Mouse (Mus musculus) stomach, postnatal 0 days (tissue): ENCODE measurements around the gene Ift122. TPM values are rescaled to one million over a fixed set of nuclear protein-coding genes. Genes with fewer than 3 reads are reported as not detected.

Source experiments
- ATAC-seq: fragments of 200-750 bp; cut with Nextera tagmentation; 2 replicates; pipeline ENCODE4 v1.8.0; 2017; ENCODE audit not compliant: low FRiP score, low TSS enrichment
- DNase-seq: peaks from one replicate; pipeline ENCODE4 v3.0.0-alpha.2; 2016; ENCODE audit warnings: low spot score
- H3K27ac ChIP-seq: fragments of 300-500 bp; sonication (generic); replicated peaks from 2 replicates; pipeline ENCODE4 v1.5.1; 2014; ENCODE audit warnings: mild to moderate bottlenecking, control low read depth
- H3K27me3 ChIP-seq: fragments of 300-500 bp; sonication (generic); 2 replicates; pipeline ENCODE4 v1.6.1; 2014; ENCODE audit warnings: low read length; ENCODE audit not compliant: control insufficient read depth, insufficient read depth
- H3K36me3 ChIP-seq: fragments of 300-500 bp; sonication (generic); 2 replicates; pipeline ENCODE4 v1.6.1; 2014; ENCODE audit warnings: low read length, mixed read lengths; ENCODE audit not compliant: control insufficient read depth, insufficient read depth
- H3K4me1 ChIP-seq: fragments of 300-500 bp; sonication (generic); replicated peaks from 2 replicates; pipeline ENCODE4 v1.6.1; 2014; ENCODE audit warnings: antibody characterized with exemption; ENCODE audit not compliant: control insufficient read depth, insufficient read depth
- H3K4me2 ChIP-seq: fragments of 300-500 bp; sonication (generic); replicated peaks from 2 replicates; pipeline ENCODE4 v1.6.1; 2014; ENCODE audit warnings: low read depth, mild to moderate bottlenecking, control low read depth, moderate library complexity
- H3K4me3 ChIP-seq: fragments of 300-500 bp; sonication (generic); 2 replicates; pipeline ENCODE4 v1.5.1; 2014; ENCODE audit warnings: low read depth, low read length, control low read depth
- H3K9ac ChIP-seq: fragments of 300-500 bp; sonication (generic); 2 replicates; pipeline ENCODE4 v1.6.1; 2014; ENCODE audit warnings: mild to moderate bottlenecking, low read length, control low read depth, mixed read lengths
- H3K9me3 ChIP-seq: fragments of 300-500 bp; sonication (generic); 2 replicates; pipeline ENCODE4 v1.6.1; 2016; ENCODE audit warnings: low read length; ENCODE audit not compliant: control insufficient read depth
- CTCF ChIP-seq: IDR thresholded peaks from 2 replicates; pipeline ENCODE4 v1.5.1; 2016; ENCODE audit warnings: antibody characterized with exemption, low read depth, mild to moderate bottlenecking, moderate library complexity
- EP300 ChIP-seq: optimal IDR thresholded peaks from 2 replicates; pipeline ENCODE3; 2016; ENCODE audit warnings: antibody characterized with exemption
- WGBS: fragments of 180-500 bp; shearing (Covaris S2); extraction: QIAGEN DNeasy Blood & Tissue Kit; methylation state at CpG from one replicate; pipeline ENCODE4 v1.1.7; 2014; 5-methylcytosine and 5-hydroxymethylcytosine counted together
- polyA plus RNA-seq: library from polyadenylated mRNA; unstranded; fragments of >200 nt; fragmentation: Nextera tagmentation; extraction: Ambion mirVana; gene quantifications from 2 replicates; pipeline ENCODE4 v1.2.1, GENCODE M21; 2015

The Ift122 gene
- polyA plus RNA-seq, 1 experiment from 2014 or later = 4.9 TPM

DNA sequence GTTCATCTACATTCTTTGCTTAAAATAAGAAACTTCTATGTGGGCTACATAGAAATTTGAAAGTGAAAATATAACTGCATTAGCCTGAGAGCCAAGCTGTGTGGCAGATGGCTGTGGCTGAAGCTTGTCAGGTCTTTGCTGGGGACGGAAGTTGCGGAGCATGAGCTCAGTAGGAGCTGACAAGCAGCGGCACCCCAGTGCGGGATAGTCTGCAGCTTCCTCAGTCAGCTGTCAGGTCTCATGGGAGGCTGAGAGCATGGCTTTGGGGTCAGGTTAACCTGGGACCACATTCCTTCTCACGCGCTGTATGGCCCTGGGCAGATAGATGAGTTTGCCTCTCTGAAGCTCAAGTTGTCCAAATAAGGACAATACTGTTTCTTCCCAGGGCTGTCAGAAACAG lies 37.8 kb downstream of the Ift122 start:
- Histone ChIP-seq H3K4me3 (no peak overlapping the region), H3K27ac (peak overlapping the region; percentile 65), H3K9ac (0 out of 2 replicates have a peak overlapping the region, but pooled peaks have one; percentile 1), H3K9me3 (no peaks in the 10 kb centered on the region), H3K36me3 (peaks cover 8% of the 10 kb centered on the region; the same call in 1 of the 2 replicates), H3K4me2 (no peak overlapping the region), H3K4me1 (no peaks in the 10 kb centered on the region), H3K27me3 (no peaks in the 10 kb centered on the region)
- DNase-seq = no peak
- WGBS = 64% methylated on average over 6 of the region's 6 CpGs
- ATAC-seq = peak; percentile 17; the same call in 1 of the 2 replicates
- TF ChIP-seq EP300 (no peak), CTCF (no peak)

DNA sequence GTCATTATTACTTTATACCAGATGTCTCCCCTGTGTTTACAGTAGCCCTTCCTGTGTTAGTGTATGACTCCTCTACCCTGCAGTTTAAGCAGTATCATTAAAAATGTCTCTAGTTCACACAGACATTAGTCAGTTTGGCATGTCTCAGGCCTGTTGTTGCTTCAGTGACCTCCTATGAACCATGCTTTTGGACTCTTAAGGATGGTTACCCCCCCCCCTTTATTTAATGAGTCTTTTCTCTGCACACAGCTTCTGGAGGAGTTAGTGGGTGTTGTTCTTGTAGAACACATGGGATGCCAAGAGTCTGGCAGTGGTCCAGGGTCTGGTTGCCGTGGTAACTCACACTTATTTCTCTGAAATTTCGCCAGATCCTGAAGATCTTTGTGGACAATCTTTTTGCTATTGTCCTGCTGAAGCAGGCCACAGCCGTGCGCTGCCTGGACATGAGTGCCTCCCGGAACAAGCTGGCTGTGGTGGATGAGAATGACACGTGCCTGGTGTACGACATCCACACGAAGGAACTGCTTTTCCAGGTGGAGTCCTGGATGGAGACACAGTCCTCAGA lies 38.3 kb downstream of the Ift122 start:
- Histone ChIP-seq H3K27me3 (no peaks in the 10 kb centered on the region), H3K4me2 (no peak overlapping the region), H3K9ac (no peak overlapping the region), H3K4me1 (no peaks in the 10 kb centered on the region), H3K9me3 (no peaks in the 10 kb centered on the region), H3K36me3 (peaks cover 8% of the 10 kb centered on the region; the same call in 1 of the 2 replicates), H3K4me3 (no peak overlapping the region), H3K27ac (peak overlapping the region; percentile 65)
- 57% methylated on average over 8 of the region's 8 CpGs for WGBS
- DNase-seq = peak; percentile 31
- ATAC-seq = peak; percentile 53; the same call in 1 of the 2 replicates
- TF ChIP-seq EP300 (no peak), CTCF (no peak)

DNA sequence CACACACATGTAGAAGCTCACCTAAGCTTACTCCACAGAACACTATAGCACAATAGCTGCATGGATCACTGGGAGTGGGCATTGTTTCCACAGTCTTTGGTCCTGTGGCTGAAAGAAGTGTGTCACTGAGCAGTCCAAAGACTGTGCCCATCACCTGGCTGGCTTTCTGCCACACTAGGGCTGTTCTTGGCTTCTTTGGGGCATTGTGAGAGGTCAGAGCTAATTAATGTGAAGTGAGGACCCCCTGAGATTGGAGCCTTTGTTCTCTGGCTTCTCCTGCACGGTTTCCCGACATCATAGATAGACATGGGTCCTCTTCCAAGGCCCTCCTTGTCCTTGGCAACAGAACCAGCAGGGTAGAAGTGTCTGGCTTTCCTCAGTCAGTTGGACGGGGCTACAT lies 39.1 kb downstream of the Ift122 start:
- H3K9me3 ChIP-seq = no peaks in the 10 kb centered on the region
- no peaks in the 10 kb centered on the region for H3K27me3 ChIP-seq
- peaks cover 8% of the 10 kb centered on the region; the same call in 1 of the 2 replicates for H3K36me3 ChIP-seq
- no peak for ATAC-seq
- H3K4me2 ChIP-seq = no peak overlapping the region
- TF ChIP-seq EP300 (no peak), CTCF (no peak)
- no peak for DNase-seq
- WGBS = 39% methylated on average over 3 of the region's 3 CpGs
- no peaks in the 10 kb centered on the region for H3K4me1 ChIP-seq
- no peak overlapping the region for H3K9ac ChIP-seq
- peak overlapping the region; percentile 61; the same call in 1 of the 2 replicates for H3K27ac ChIP-seq
- H3K4me3 ChIP-seq = no peak overlapping the region

DNA sequence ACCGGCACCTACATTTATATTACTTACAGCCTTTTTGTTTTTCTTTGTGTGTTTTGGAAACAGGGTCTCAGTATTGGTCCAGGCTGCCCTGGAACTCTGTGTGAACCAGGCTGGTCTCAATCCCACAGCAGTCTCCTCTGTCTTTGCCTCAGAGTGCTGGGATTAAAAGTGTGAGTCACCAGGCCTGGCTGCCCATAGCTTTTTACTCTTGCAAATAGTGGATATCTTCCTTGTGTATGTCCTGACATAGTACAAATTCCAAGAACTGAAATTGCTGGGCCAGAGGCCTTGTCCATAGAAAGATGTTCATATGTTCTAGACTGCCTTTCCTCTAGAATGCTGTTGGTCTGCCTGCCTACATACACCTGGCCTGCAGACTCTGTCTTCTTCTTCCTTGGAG lies 43.1 kb downstream of the Ift122 start:
- Histone ChIP-seq H3K4me1 (no peaks in the 10 kb centered on the region), H3K9ac (no peak overlapping the region), H3K4me3 (no peak overlapping the region), H3K27me3 (no peaks in the 10 kb centered on the region), H3K4me2 (no peak overlapping the region), H3K36me3 (0 out of 2 replicates have a peak, but pooled peaks cover 3% of the 10 kb centered on the region), H3K27ac (0 out of 2 replicates have a peak overlapping the region, but pooled peaks have one; percentile 1), H3K9me3 (no peaks in the 10 kb centered on the region)
- TF ChIP-seq CTCF = no peak
- TF ChIP-seq EP300 = no peak
- WGBS = 49% methylated on average over 1 of the region's 1 CpGs
- DNase-seq (no peak), ATAC-seq (no peak)

DNA sequence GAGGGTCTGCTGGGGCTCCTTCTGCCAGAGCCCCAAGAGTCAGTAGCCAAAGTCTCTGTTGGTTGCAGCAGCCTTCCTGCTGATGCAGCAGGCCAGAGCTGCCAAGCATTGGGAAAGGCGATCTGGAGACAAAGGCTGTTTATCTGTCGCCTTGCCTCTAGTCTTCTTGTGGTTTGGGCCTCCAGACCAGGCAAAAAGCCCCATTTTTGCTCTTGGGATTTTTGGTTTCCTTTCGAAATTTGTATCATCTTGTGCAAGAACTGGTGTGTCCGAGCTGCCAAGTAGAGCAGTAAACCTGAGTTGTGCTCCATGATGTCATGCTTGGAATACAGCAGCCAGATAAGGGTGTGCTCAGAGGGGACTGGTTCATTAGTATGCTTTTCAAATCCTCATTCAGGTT lies 43.8 kb downstream of the Ift122 start:
- Histone ChIP-seq H3K4me3 (no peak overlapping the region), H3K27me3 (no peaks in the 10 kb centered on the region), H3K4me2 (no peak overlapping the region), H3K27ac (0 out of 2 replicates have a peak overlapping the region, but pooled peaks have one; percentile 1), H3K9me3 (no peaks in the 10 kb centered on the region), H3K4me1 (0 out of 2 replicates have a peak, but pooled peaks cover 3% of the 10 kb centered on the region), H3K36me3 (0 out of 2 replicates have a peak, but pooled peaks cover 2% of the 10 kb centered on the region), H3K9ac (no peak overlapping the region)
- no peak for ATAC-seq
- WGBS = 60% methylated on average over 4 of the region's 4 CpGs
- DNase-seq = no peak
- TF ChIP-seq EP300 (no peak), CTCF (no peak)

DNA sequence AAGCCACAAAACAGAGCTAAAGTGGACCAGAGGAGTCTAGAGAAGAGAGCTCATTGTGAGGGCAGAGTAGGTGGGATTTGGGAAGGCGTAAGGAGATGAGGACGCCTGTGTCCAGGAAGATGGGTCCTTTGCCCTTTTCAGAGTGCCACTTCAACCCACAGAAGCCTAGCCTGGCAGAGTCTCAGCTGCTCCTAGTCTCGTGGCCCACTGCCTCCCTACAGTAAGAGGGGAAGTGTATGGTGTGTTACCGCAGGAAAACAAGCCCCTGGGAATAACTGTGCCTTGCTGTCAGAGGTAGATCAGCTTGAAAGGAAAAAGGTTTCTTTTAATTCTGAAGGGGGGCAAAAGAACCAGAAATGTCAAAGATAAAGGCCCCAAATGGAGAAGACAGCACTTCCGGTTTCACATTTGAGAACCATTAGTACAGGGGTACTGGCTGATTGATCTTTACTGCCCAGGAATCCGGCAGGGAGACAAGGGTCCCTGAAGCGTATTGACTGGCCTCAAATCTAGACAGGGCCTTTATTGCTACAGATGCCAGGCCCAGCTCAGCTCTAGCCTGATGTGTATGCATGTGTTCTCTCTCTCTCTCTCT lies 44.8 kb downstream of the Ift122 start:
- Histone ChIP-seq H3K9ac (no peak overlapping the region), H3K4me3 (no peak overlapping the region), H3K27ac (no peak overlapping the region), H3K9me3 (no peaks in the 10 kb centered on the region), H3K36me3 (no peaks in the 10 kb centered on the region), H3K4me2 (no peak overlapping the region), H3K27me3 (no peaks in the 10 kb centered on the region), H3K4me1 (0 out of 2 replicates have a peak, but pooled peaks cover 3% of the 10 kb centered on the region)
- no peak for DNase-seq
- no peak for ATAC-seq
- no peak for TF ChIP-seq CTCF
- no peak for TF ChIP-seq EP300
- 86% methylated on average over 7 of the region's 7 CpGs for WGBS
